Mouse (Mus musculus): Measurements from ENCODE around the gene Pip4k2b.

Pip4k2b gene

DNA sequence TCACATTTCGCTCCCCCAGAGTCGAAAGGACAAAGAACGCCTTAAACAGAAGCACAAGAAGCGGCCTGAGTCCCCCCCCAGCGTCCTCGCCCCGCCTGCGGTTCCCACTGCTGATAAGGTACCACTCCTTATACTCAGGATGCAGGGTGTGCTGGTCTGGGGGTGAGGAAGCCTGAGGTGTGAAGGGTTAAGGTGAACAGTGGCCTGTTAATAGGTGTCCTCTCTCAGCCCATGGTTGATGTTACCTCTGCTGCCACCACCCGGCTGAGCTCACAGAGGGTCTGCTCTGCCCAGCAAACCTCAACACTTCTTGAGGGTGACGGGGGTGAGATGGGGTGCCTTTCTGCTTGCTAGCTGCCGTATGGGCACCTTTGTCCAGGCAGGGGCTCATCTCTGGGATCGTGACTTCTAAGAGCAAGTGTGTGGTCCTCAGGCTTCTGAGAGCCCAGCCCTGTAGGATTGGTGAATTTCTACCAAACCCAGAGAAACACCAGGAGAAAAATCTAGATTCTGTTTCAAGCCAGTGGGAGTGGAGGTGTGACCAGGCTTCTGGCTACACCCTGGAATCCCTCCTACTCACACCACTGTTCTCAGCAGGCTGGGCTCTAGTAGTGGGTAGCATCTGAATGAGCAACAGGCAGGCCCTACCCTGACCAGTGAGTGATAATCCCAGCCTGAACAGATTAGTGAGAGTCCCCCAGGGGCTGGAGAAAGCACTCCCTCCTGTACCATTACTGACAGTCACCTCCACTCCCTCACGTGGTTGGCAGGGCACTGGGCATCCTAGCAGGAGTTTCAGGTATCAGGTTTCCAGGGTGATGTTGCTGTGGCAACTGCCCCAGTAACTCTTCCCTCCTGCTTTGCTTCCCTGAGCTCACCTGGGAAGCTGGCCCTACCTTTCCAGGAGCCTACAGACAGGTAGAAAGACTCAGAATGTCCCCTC, 74.0 kb downstream of the Pip4k2b start:
- no peak for DNase-seq (ENCODE audit: extremely low read depth, insufficient read length, low spot score)

DNA sequence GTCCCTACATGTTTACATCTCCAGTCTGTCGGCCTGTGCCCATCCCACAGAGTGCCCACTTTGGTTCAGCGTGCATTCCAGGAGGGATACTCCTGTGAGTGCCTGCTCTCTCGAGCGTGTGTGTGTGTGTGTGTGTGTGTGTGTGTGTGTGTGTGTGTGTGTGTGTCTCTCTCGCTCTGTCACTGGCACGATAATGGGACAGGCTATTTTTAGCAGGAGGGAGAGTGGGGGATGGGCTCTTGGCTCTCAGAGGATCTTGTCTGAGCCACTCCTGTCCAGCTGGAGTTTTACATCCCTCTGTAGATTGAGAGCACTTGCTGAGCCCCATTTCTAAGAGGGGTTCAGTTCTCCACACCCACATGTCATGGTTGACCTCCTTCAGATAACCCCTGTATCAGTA, 74.7 kb downstream of the Pip4k2b start:
- DNase-seq (ENCODE audit: extremely low read depth, insufficient read length, low spot score) = no peak

DNA sequence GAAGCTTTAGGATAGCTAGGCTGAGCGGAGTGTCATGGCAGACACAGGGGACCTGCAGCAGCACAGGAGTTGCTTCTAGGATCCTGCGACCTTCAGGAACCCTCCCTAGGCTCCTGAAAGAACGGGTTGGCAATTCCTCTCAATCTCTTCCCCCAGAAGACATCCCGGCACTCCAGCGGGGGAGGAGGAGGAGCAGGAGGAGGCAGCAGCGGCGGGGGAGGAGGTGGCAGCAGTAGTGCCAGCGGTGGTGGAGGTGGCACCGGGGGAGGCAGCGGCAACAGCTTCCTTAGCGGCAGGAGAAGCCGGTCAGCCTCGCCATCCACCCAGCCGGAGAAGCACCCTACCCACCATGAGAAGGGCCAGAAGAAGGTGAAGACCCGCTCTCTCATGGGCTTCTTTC, 75.2 kb downstream of the Pip4k2b start:
- no peak for DNase-seq (ENCODE audit: extremely low read depth, insufficient read length, low spot score)

- no peak for DNase-seq (ENCODE audit: extremely low read depth, insufficient read length, low spot score)
Measured at GRCm38 (mm10) chr11:97668160-97668559, 76.3 kb downstream of the Pip4k2b start.

- no peak for DNase-seq (ENCODE audit: extremely low read depth, insufficient read length, low spot score)
Measured at GRCm38 (mm10) chr11:97666794-97667193, 77.7 kb downstream of the Pip4k2b start.

GRCm38 (mm10) chr11:97666221-97666620, 78.3 kb downstream of the Pip4k2b start:
- no peak for DNase-seq (ENCODE audit: extremely low read depth, insufficient read length, low spot score)

GRCm38 (mm10) chr11:97665431-97665830, 79.1 kb downstream of the Pip4k2b start:
- DNase-seq (ENCODE audit: extremely low read depth, insufficient read length, low spot score) = no peak

Measured in 3134 (cell line).